Mouse (Mus musculus): ENCODE measurements at regions not wholly inside any gene's neighbourhood (a gene's known extent, or its start where the extent isn't known, plus 50 kb on each side); places are given as distances from the start of the nearest gene placed in this dataset.

DNA sequence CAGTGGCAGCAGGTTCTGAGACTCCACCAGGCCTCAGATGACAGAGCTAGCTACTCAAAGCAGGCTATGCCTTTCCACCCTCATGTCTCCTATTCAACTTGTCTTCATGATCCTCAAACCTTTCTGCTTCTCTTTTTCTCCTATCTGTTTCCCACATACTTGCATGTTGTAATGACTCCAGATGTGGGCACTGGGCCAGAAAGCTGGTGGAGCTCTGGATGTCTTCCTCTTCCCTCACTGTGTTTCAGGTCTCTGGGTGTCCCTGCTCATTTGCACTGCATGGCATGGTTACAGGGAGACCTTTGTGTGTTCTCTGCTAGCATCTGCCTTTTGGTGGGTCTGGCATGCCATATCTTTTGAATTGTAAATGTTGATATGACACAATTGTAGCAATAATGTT, 1354.7 kb upstream of the Pcdh17 start:
- intact Hi-C loops (cut with DNase I), result no loop called here
- peak in 1 of 2 experiments; percentile 22 for DNase-seq (ENCODE audit: extremely low spot score in 1 of 2, low spot score in 2 of 2)
